Mouse (Mus musculus) embryonic facial prominence, embryonic 14.5 days (tissue): ENCODE results near the gene Stk10. TPM values are rescaled to one million over a fixed set of nuclear protein-coding genes. Genes with fewer than 3 reads are reported as not detected.
A peak's percentile ranks its signal among the peaks of the same experiment; 100 is the strongest.

Experiments
- ATAC-seq: fragments of 200-750 bp; cut with Nextera tagmentation; 2 replicates; pipeline ENCODE4 v1.8.0; 2017; ENCODE audit warnings: low read depth, moderate number of reproducible peaks, moderate TSS enrichment
- DNase-seq: peaks from one replicate; pipeline ENCODE4 v3.0.0-alpha.2; 2015; ENCODE audit warnings: low spot score
- H3K27ac ChIP-seq: fragments of 300-500 bp; sonication (generic); replicated peaks from 2 replicates; pipeline ENCODE4 v1.5.1; 2014; ENCODE audit warnings: low read depth, mild to moderate bottlenecking, low read length, moderate library complexity
- H3K27me3 ChIP-seq: fragments of 300-500 bp; sonication (generic); replicated peaks from 2 replicates; pipeline ENCODE4 v1.6.1; 2014; ENCODE audit warnings: low read length; ENCODE audit not compliant: control insufficient read depth, insufficient read depth
- H3K36me3 ChIP-seq: fragments of 300-500 bp; sonication (generic); 2 replicates; pipeline ENCODE4 v1.6.1; 2014; ENCODE audit warnings: low read length, mixed read lengths; ENCODE audit not compliant: control insufficient read depth, insufficient read depth
- H3K4me1 ChIP-seq: fragments of 300-500 bp; sonication (generic); 2 replicates; pipeline ENCODE4 v1.6.1; 2014; ENCODE audit warnings: antibody characterized with exemption, low read length; ENCODE audit not compliant: control insufficient read depth, insufficient read depth
- H3K4me2 ChIP-seq: fragments of 300-500 bp; sonication (generic); 2 replicates; pipeline ENCODE4 v1.6.1; 2014; ENCODE audit warnings: low read depth, mild to moderate bottlenecking, low read length, moderate library complexity, mixed read lengths
- H3K4me3 ChIP-seq: fragments of 300-500 bp; sonication (generic); 2 replicates; pipeline ENCODE4 v1.5.1; 2014; ENCODE audit warnings: low read depth, mild to moderate bottlenecking, low read length
- H3K9ac ChIP-seq: fragments of 300-500 bp; sonication (generic); 2 replicates; pipeline ENCODE4 v1.6.1; 2014; ENCODE audit warnings: low read depth, mild to moderate bottlenecking, low read length, moderate library complexity, mixed read lengths
- H3K9me3 ChIP-seq: fragments of 300-500 bp; sonication (generic); 2 replicates; pipeline ENCODE4 v1.6.1; 2016; ENCODE audit warnings: low read length; ENCODE audit not compliant: control insufficient read depth
- WGBS: fragments of 180-500 bp; shearing (Covaris S2); extraction: QIAGEN DNeasy Blood & Tissue Kit; methylation state at CpG from one replicate; pipeline ENCODE4 v1.1.7; 2014; 5-methylcytosine and 5-hydroxymethylcytosine counted together
- polyA plus RNA-seq: library from polyadenylated mRNA; unstranded; fragments of >200 nt; fragmentation: Nextera tagmentation; extraction: Ambion mirVana; gene quantifications from 2 replicates; pipeline ENCODE4 v1.2.1, GENCODE M21; 2014

Stk10 gene
- polyA plus RNA-seq, 1 experiment from 2014 or later: 2.8 TPM

GRCm38 (mm10) chr11:32638521-32639255 lies 105.6 kb downstream of the Stk10 start:
- Histone ChIP-seq H3K27me3 (no peaks in the 10 kb centered on the region), H3K4me1 (peaks cover 20% of the 10 kb centered on the region), H3K36me3 (no peaks in the 10 kb centered on the region), H3K27ac (no peak overlapping the region), H3K4me2 (no peak overlapping the region), H3K4me3 (no peak overlapping the region), H3K9ac (no peak overlapping the region), H3K9me3 (no peaks in the 10 kb centered on the region)
- WGBS: 53% methylated on average over 8 of the region's 8 CpGs
- DNase-seq: peak; percentile 18
- no peak for ATAC-seq

- Histone ChIP-seq H3K4me3 (no peak overlapping the region), H3K9ac (0 out of 2 replicates have a peak overlapping the region, but pooled peaks have one; percentile 14), H3K27ac (no peak overlapping the region), H3K27me3 (no peaks in the 10 kb centered on the region), H3K4me2 (no peak overlapping the region), H3K36me3 (no peaks in the 10 kb centered on the region), H3K4me1 (peaks cover 26% of the 10 kb centered on the region), H3K9me3 (no peaks in the 10 kb centered on the region)
- ATAC-seq: no peak
- DNase-seq: no peak
- WGBS: 90% methylated on average over 4 of the region's 4 CpGs
These were observed 107.5 kb downstream of the Stk10 start for GRCm38 (mm10) chr11:32640617-32641016.

GRCm38 (mm10) chr11:32642249-32642876 lies 109.3 kb downstream of the Stk10 start, which contains the start of gene Fbxw11:
Gene Fbxw11 (plus strand): TSS chr11:32642724.
- peak; percentile 95 for ATAC-seq

GRCm38 (mm10) chr11:32642899-32643886 lies 110.1 kb downstream of the Stk10 start:
- peak; percentile 48 for DNase-seq
- peaks cover 33% of the 10 kb centered on the region for H3K4me1 ChIP-seq
- peak overlapping the region; percentile 98 for H3K9ac ChIP-seq
- H3K4me3 ChIP-seq: peak overlapping the region; percentile 96
- peak overlapping the region; percentile 99 for H3K27ac ChIP-seq
- ATAC-seq: peak; percentile 56
- WGBS: 1% methylated on average over 38 of the region's 54 CpGs
- H3K36me3 ChIP-seq: no peaks in the 10 kb centered on the region
- peak overlapping the region; percentile 77 for H3K4me2 ChIP-seq
- H3K27me3 ChIP-seq: no peaks in the 10 kb centered on the region
- H3K9me3 ChIP-seq: no peaks in the 10 kb centered on the region

More at GRCm38 (mm10) chr11:32642249-32642876, 109.3 kb downstream of the Stk10 start, which contains the start of gene Fbxw11:
- WGBS: under 1% methylated on average over 46 of the region's 64 CpGs
- Histone ChIP-seq H3K4me1 (peaks cover 27% of the 10 kb centered on the region), H3K9me3 (no peaks in the 10 kb centered on the region), H3K4me2 (peak within 1 kb of the TSS; percentile 77), H3K9ac (peak within 1 kb of the TSS; percentile 98), H3K27ac (peak within 1 kb of the TSS; percentile 99), H3K4me3 (peak within 1 kb of the TSS; percentile 96), H3K36me3 (no peaks in the 10 kb centered on the region), H3K27me3 (no peaks in the 10 kb centered on the region)
- peak; percentile 99 for DNase-seq

- Histone ChIP-seq H3K36me3 (no peaks in the 10 kb centered on the region), H3K9me3 (no peaks in the 10 kb centered on the region), H3K9ac (peak overlapping the region; percentile 98), H3K4me1 (peaks cover 28% of the 10 kb centered on the region), H3K27ac (peak overlapping the region; percentile 99; the same call in 1 of the 2 replicates), H3K4me2 (peak overlapping the region; percentile 77), H3K4me3 (peak overlapping the region; percentile 96), H3K27me3 (no peaks in the 10 kb centered on the region)
- 31% methylated on average over 3 of the region's 3 CpGs for WGBS
- no peak for ATAC-seq
- no peak for DNase-seq
These were observed 110.9 kb downstream of the Stk10 start for GRCm38 (mm10) chr11:32644010-32644409.

- H3K4me1 ChIP-seq: peaks cover 13% of the 10 kb centered on the region
- H3K36me3 ChIP-seq: no peaks in the 10 kb centered on the region
- no peaks in the 10 kb centered on the region for H3K9me3 ChIP-seq
- no peak overlapping the region for H3K27ac ChIP-seq
- no peak overlapping the region for H3K9ac ChIP-seq
- ATAC-seq (no peak), DNase-seq (no peak)
- 78% methylated on average over 2 of the region's 2 CpGs for WGBS
- H3K4me3 ChIP-seq: no peak overlapping the region
- no peak overlapping the region for H3K4me2 ChIP-seq
- H3K27me3 ChIP-seq: no peaks in the 10 kb centered on the region
These were observed 114.2 kb downstream of the Stk10 start for GRCm38 (mm10) chr11:32647265-32647664.

GRCm38 (mm10) chr11:32650236-32650749 lies 117.2 kb downstream of the Stk10 start:
- no peak overlapping the region for H3K9ac ChIP-seq
- H3K36me3 ChIP-seq: 0 out of 2 replicates have a peak, but pooled peaks cover 9% of the 10 kb centered on the region
- DNase-seq: peak; percentile 30
- H3K9me3 ChIP-seq: no peaks in the 10 kb centered on the region
- 0 out of 2 replicates have a peak, but pooled peaks cover 7% of the 10 kb centered on the region for H3K4me1 ChIP-seq
- ATAC-seq: no peak
- no peak overlapping the region for H3K4me2 ChIP-seq
- no peak overlapping the region for H3K27ac ChIP-seq
- no peaks in the 10 kb centered on the region for H3K27me3 ChIP-seq
- no peak overlapping the region for H3K4me3 ChIP-seq
